Mouse (Mus musculus) kidney, adult 2 months (tissue): ENCODE results near the gene Duox1. TPM values are rescaled to one million over a fixed set of nuclear protein-coding genes. Genes with fewer than 3 reads are reported as not detected.
A peak's percentile ranks its signal among the peaks of the same experiment; 100 is the strongest.

ENCODE experiments used
- DNase-seq: peaks from one replicate; pipeline ENCODE4 v3.0.0; 2021
- H3K27ac ChIP-seq: fragments of 200-500 bp; 2 replicates; pipeline ENCODE4 v1.5.1; 2012; ENCODE audit warnings: low read depth, low read length, control low read depth, inconsistent platforms; ENCODE audit not compliant: insufficient read depth
- H3K27me3 ChIP-seq: fragments of 200-500 bp; replicated peaks from 2 replicates; pipeline ENCODE4 v1.6.1; 2012; ENCODE audit warnings: mild to moderate bottlenecking, moderate library complexity, low read length, inconsistent platforms; ENCODE audit not compliant: control insufficient read depth, insufficient read depth
- H3K36me3 ChIP-seq: fragments of 200-500 bp; 2 replicates; pipeline ENCODE4 v1.6.1; 2012; ENCODE audit warnings: mild to moderate bottlenecking, moderate library complexity, low read length, inconsistent platforms; ENCODE audit not compliant: control insufficient read depth, insufficient read depth
- H3K4me1 ChIP-seq: fragments of 200-500 bp; 2 replicates; pipeline ENCODE4 v1.6.1; 2011; ENCODE audit warnings: low read length; ENCODE audit not compliant: control insufficient read depth, insufficient read depth
- H3K4me3 ChIP-seq: fragments of 200-500 bp; 2 replicates; pipeline ENCODE4 v1.5.1; 2011; ENCODE audit warnings: mild to moderate bottlenecking, low read depth, low read length, control low read depth; ENCODE audit not compliant: insufficient read depth
- CTCF ChIP-seq: fragments of 200-500 bp; conservative IDR thresholded peaks from 2 replicates; pipeline ENCODE4 v1.5.1; 2011; ENCODE audit warnings: low read depth, mild to moderate bottlenecking, control low read depth, low read length, moderate library complexity, mixed read lengths; ENCODE audit not compliant: insufficient read depth, insufficient read length
- POLR2A ChIP-seq: fragments of 200-500 bp; IDR thresholded peaks from one replicate; pipeline ENCODE4 v1.6.1; 2011; ENCODE audit warnings: low read depth, low read length, control low read depth
- WGBS: fragments of 180-500 bp; shearing (Covaris S2); methylation state at CpG from one replicate; pipeline ENCODE4 v1.1.7; 2018; 5-methylcytosine and 5-hydroxymethylcytosine counted together
- polyA plus RNA-seq: library from polyadenylated mRNA; depleted of rRNA; stranded (reverse); fragments of >200 nt; gene quantifications from 2 replicates; pipeline ENCODE4 v1.2.3, GENCODE M21; 2012

Duox1 gene
- polyA plus RNA-seq, 1 experiment = 0.20 TPM

GRCm38 (mm10) chr2:122351156-122351930 lies 35.9 kb downstream of the Duox1 start:
- Histone ChIP-seq H3K27ac (no peak overlapping the region; the same call in 1 of the 2 replicates), H3K4me1 (peaks cover 15% of the 10 kb centered on the region), H3K4me3 (no peak overlapping the region), H3K36me3 (no peaks in the 10 kb centered on the region), H3K27me3 (no peaks in the 10 kb centered on the region)
- TF ChIP-seq POLR2A (no peak), CTCF (no peak)
- no peak for DNase-seq
- WGBS = 72% methylated on average over 5 of the region's 5 CpGs

GRCm38 (mm10) chr2:122351931-122352329 lies 36.5 kb downstream of the Duox1 start:
- H3K27ac ChIP-seq = peak overlapping the region; percentile 72
- no peak for TF ChIP-seq POLR2A
- H3K27me3 ChIP-seq = no peaks in the 10 kb centered on the region
- 65% methylated on average over 4 of the region's 4 CpGs for WGBS
- H3K4me3 ChIP-seq = no peak overlapping the region
- peak; percentile 66 for DNase-seq
- no peaks in the 10 kb centered on the region for H3K36me3 ChIP-seq
- peaks cover 15% of the 10 kb centered on the region for H3K4me1 ChIP-seq

- 86% methylated on average over 6 of the region's 6 CpGs for WGBS
- TF ChIP-seq POLR2A = no peak
- TF ChIP-seq CTCF = no peak
- H3K27me3 ChIP-seq = no peaks in the 10 kb centered on the region
- no peak overlapping the region for H3K27ac ChIP-seq
- H3K4me3 ChIP-seq = no peak overlapping the region
- DNase-seq = no peak
- peaks cover 15% of the 10 kb centered on the region for H3K4me1 ChIP-seq
- H3K36me3 ChIP-seq = no peaks in the 10 kb centered on the region
Measured at GRCm38 (mm10) chr2:122352992-122353391, 37.5 kb downstream of the Duox1 start.

- no peak for TF ChIP-seq CTCF
- H3K36me3 ChIP-seq = no peaks in the 10 kb centered on the region
- no peak overlapping the region for H3K4me3 ChIP-seq
- 94% methylated on average over 8 of the region's 8 CpGs for WGBS
- DNase-seq = no peak
- H3K27ac ChIP-seq = no peak overlapping the region
- no peaks in the 10 kb centered on the region for H3K27me3 ChIP-seq
- peaks cover 10% of the 10 kb centered on the region for H3K4me1 ChIP-seq
Measured at GRCm38 (mm10) chr2:122353765-122354164, 38.3 kb downstream of the Duox1 start.

GRCm38 (mm10) chr2:122354191-122354929 lies 38.9 kb downstream of the Duox1 start:
- H3K4me1 ChIP-seq = peaks cover 6% of the 10 kb centered on the region
- H3K27me3 ChIP-seq = no peaks in the 10 kb centered on the region
- peak; percentile 72 for DNase-seq
- TF ChIP-seq CTCF (no peak), POLR2A (no peak)
- no peaks in the 10 kb centered on the region for H3K36me3 ChIP-seq
- no peak overlapping the region for H3K4me3 ChIP-seq
- no peak overlapping the region for H3K27ac ChIP-seq
- 50% methylated on average over 12 of the region's 12 CpGs for WGBS

GRCm38 (mm10) chr2:122355389-122355788 lies 39.9 kb downstream of the Duox1 start:
- Histone ChIP-seq H3K36me3 (no peaks in the 10 kb centered on the region), H3K4me1 (peaks cover 5% of the 10 kb centered on the region), H3K27me3 (no peaks in the 10 kb centered on the region), H3K4me3 (no peak overlapping the region), H3K27ac (no peak overlapping the region)
- DNase-seq = no peak
- TF ChIP-seq POLR2A = no peak
- no peak for TF ChIP-seq CTCF
- 90% methylated on average over 5 of the region's 5 CpGs for WGBS

- no peak for TF ChIP-seq CTCF
- no peaks in the 10 kb centered on the region for H3K36me3 ChIP-seq
- 80% methylated on average over 3 of the region's 3 CpGs for WGBS
- H3K4me1 ChIP-seq = peaks cover 5% of the 10 kb centered on the region
- H3K4me3 ChIP-seq = no peak overlapping the region
- no peaks in the 10 kb centered on the region for H3K27me3 ChIP-seq
- peak; percentile 25 for DNase-seq
- H3K27ac ChIP-seq = no peak overlapping the region
Measured at GRCm38 (mm10) chr2:122356187-122356586, 40.7 kb downstream of the Duox1 start.
